Mouse (Mus musculus) liver, embryonic 14.5 days (tissue): ENCODE measurements around the gene Sorcs3. TPM values are rescaled to one million over a fixed set of nuclear protein-coding genes. Genes with fewer than 3 reads are reported as not detected.

Source experiments
- ATAC-seq: fragments of 200-750 bp; cut with Nextera tagmentation; 2 replicates; pipeline ENCODE4 v1.8.0; 2017; ENCODE audit warnings: moderate number of reproducible peaks, mild to moderate bottlenecking, moderate library complexity; ENCODE audit not compliant: insufficient read depth
- DNase-seq, 3 experiments: peaks; one replicate each; pipeline ENCODE4 v3.0.0-alpha.2; 2012 to 2013; ENCODE audit warnings: low read depth in 3 of 3, low spot score in 3 of 3
- H3K27ac ChIP-seq: fragments of 300-500 bp; sonication (generic); 2 replicates; pipeline ENCODE4 v1.5.1; 2014; ENCODE audit warnings: moderate library complexity, mild to moderate bottlenecking, control low read depth, inconsistent platforms
- H3K27me3 ChIP-seq: fragments of 300-500 bp; sonication (generic); 2 replicates; pipeline ENCODE4 v1.6.1; 2014; ENCODE audit warnings: mild to moderate bottlenecking, low read length, moderate library complexity; ENCODE audit not compliant: control insufficient read depth, insufficient read depth
- H3K36me3 ChIP-seq: fragments of 300-500 bp; sonication (generic); replicated peaks from 2 replicates; pipeline ENCODE4 v1.6.1; 2014; ENCODE audit warnings: low read depth; ENCODE audit not compliant: control insufficient read depth, insufficient read depth
- H3K4me1 ChIP-seq, 2 experiments: fragments of 200-500 bp in 1 of 2; fragments of 300-500 bp in 1 of 2; sonication (generic) in 1 of 2; replicated peaks; 2 replicates each; pipeline ENCODE4 v1.6.1; 2012 to 2014; ENCODE audit warnings: antibody characterized with exemption in 1 of 2, inconsistent platforms in 1 of 2, low read length in 1 of 2; ENCODE audit not compliant: control insufficient read depth in 2 of 2, insufficient read depth in 2 of 2
- H3K4me2 ChIP-seq: fragments of 300-500 bp; sonication (generic); 2 replicates; pipeline ENCODE4 v1.6.1; 2014; ENCODE audit warnings: low read depth, mild to moderate bottlenecking, control low read depth, moderate library complexity
- H3K4me3 ChIP-seq, 2 experiments: fragments of 200-500 bp in 1 of 2; fragments of 300-500 bp in 1 of 2; sonication (generic) in 1 of 2; 2 replicates each; pipeline ENCODE4 v1.5.1; 2012 to 2014; ENCODE audit warnings: low read depth in 2 of 2, low read length in 2 of 2, mild to moderate bottlenecking in 2 of 2, control low read depth in 1 of 2, inconsistent platforms in 1 of 2, moderate library complexity in 1 of 2; ENCODE audit not compliant: insufficient read depth in 1 of 2
- H3K9ac ChIP-seq: fragments of 300-500 bp; sonication (generic); replicated peaks from 2 replicates; pipeline ENCODE4 v1.6.1; 2014; ENCODE audit warnings: mild to moderate bottlenecking, control low read depth, moderate library complexity
- H3K9me3 ChIP-seq: fragments of 300-500 bp; sonication (generic); 2 replicates; pipeline ENCODE4 v1.6.1; 2016; ENCODE audit warnings: low read length, mixed read lengths; ENCODE audit not compliant: control insufficient read depth
- CTCF ChIP-seq: IDR thresholded peaks from 2 replicates; pipeline ENCODE4 v1.5.1; 2016; ENCODE audit warnings: antibody characterized with exemption, low read depth, control low read depth
- EP300 ChIP-seq: IDR thresholded peaks from 2 replicates; pipeline ENCODE4 v1.6.1; 2016; ENCODE audit warnings: antibody characterized with exemption, low read depth
- WGBS: fragments of 180-500 bp; shearing (Covaris S2); extraction: QIAGEN DNeasy Blood & Tissue Kit; methylation state at CpG from one replicate; pipeline ENCODE4 v1.1.7; 2014; ENCODE audit not compliant: insufficient replicate concordance; 5-methylcytosine and 5-hydroxymethylcytosine counted together
- polyA plus RNA-seq, 2 experiments: library from polyadenylated mRNA; depleted of rRNA in 1 of 2; stranded (reverse) in 1 of 2; unstranded in 1 of 2; fragments of >200 nt; fragmentation: Nextera tagmentation in 1 of 2; extraction: Ambion mirVana in 1 of 2; gene quantifications; 2 replicates each; pipeline versions ENCODE4 v1.2.1 to v1.2.3; 2012 to 2014

The Sorcs3 gene
- polyA plus RNA-seq, 2 experiments, result 0.04 to 0.09 TPM

- DNase-seq, result no peak
- TF ChIP-seq CTCF (no peak), EP300 (no peak)
- WGBS, result 68% methylated on average over 5 of the region's 5 CpGs
- no peaks in the 10 kb centered on the region for H3K36me3 ChIP-seq
- no peaks in the 10 kb centered on the region for H3K27me3 ChIP-seq
- H3K4me2 ChIP-seq, result no peak overlapping the region
- no peak for ATAC-seq
- H3K4me3 ChIP-seq, result no peak overlapping the region
- H3K4me1 ChIP-seq, result no peaks in the 10 kb centered on the region
- no peak overlapping the region for H3K9ac ChIP-seq
- no peak overlapping the region for H3K27ac ChIP-seq
- no peaks in the 10 kb centered on the region for H3K9me3 ChIP-seq
Measured at GRCm38 (mm10) chr19:48338098-48338497, 132.3 kb downstream of the Sorcs3 start.

GRCm38 (mm10) chr19:48342770-48343169 lies 136.9 kb downstream of the Sorcs3 start:
- H3K27me3 ChIP-seq, result no peaks in the 10 kb centered on the region
- H3K9ac ChIP-seq, result no peak overlapping the region
- H3K4me2 ChIP-seq, result no peak overlapping the region
- H3K27ac ChIP-seq, result no peak overlapping the region
- DNase-seq (no peak), ATAC-seq (no peak)
- no peaks in the 10 kb centered on the region for H3K4me1 ChIP-seq
- TF ChIP-seq CTCF (no peak), EP300 (no peak)
- no peaks in the 10 kb centered on the region for H3K36me3 ChIP-seq
- no peak overlapping the region for H3K4me3 ChIP-seq
- 68% methylated on average over 4 of the region's 4 CpGs for WGBS
- no peaks in the 10 kb centered on the region for H3K9me3 ChIP-seq

DNA sequence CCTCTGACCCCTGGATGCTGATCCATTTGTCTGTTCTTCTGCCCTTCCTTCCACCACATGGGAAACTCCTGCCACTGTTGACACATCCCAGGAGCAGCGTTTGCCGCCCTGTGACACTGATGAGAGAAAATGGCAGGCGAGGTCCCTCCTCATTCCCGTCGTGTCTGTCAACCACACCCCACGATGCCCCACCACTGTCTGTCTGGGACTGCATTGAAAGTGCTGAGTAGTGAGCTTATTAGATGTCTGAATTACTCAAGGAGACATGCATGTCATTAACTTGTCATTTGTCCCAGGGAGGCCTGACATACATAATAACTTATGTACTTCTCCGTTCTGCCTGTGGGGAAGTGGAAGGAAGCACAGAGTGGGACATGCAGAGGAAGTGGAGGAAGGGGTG lies 137.6 kb downstream of the Sorcs3 start:
- no peak for ATAC-seq
- WGBS, result 44% methylated on average over 7 of the region's 7 CpGs
- no peak overlapping the region for H3K27ac ChIP-seq
- H3K27me3 ChIP-seq, result no peaks in the 10 kb centered on the region
- no peaks in the 10 kb centered on the region for H3K4me1 ChIP-seq
- H3K36me3 ChIP-seq, result no peaks in the 10 kb centered on the region
- no peak overlapping the region for H3K4me2 ChIP-seq
- no peak for TF ChIP-seq CTCF
- TF ChIP-seq EP300, result no peak
- no peak overlapping the region for H3K9ac ChIP-seq
- H3K9me3 ChIP-seq, result no peaks in the 10 kb centered on the region
- H3K4me3 ChIP-seq, result no peak overlapping the region
- no peak for DNase-seq

- H3K9ac ChIP-seq, result no peak overlapping the region
- no peak for ATAC-seq
- no peaks in the 10 kb centered on the region for H3K36me3 ChIP-seq
- H3K27me3 ChIP-seq, result no peaks in the 10 kb centered on the region
- TF ChIP-seq CTCF (no peak), EP300 (no peak)
- WGBS, result 50% methylated on average over 5 of the region's 5 CpGs
- H3K4me1 ChIP-seq, result no peaks in the 10 kb centered on the region
- no peak overlapping the region for H3K27ac ChIP-seq
- no peak overlapping the region for H3K4me2 ChIP-seq
- no peaks in the 10 kb centered on the region for H3K9me3 ChIP-seq
- H3K4me3 ChIP-seq, result no peak overlapping the region
- no peak for DNase-seq
Measured at GRCm38 (mm10) chr19:48347116-48347515, 141.3 kb downstream of the Sorcs3 start.

DNA sequence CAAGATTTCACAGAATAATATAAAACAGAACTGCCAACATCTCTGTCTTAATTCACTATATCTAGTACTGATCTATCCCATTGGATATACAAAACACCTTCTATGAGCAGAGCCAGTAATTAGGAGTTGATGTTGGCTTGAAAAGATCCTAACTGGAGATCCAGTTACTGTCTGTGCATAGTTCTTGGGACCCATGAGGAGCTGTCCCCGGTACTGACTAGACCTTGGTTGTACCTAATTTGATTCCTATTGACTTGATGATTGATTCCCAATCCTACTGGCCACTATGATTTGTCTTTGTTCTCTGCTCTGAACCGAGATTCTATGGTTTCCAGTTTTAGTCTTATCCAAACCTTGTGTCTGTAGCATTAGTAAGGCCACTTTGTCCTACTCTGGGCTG lies 151.0 kb downstream of the Sorcs3 start:
- 48% methylated on average over 2 of the region's 2 CpGs for WGBS
- Histone ChIP-seq H3K27me3 (no peaks in the 10 kb centered on the region), H3K4me2 (no peak overlapping the region), H3K36me3 (no peaks in the 10 kb centered on the region), H3K9me3 (no peaks in the 10 kb centered on the region), H3K9ac (no peak overlapping the region), H3K4me1 (no peaks in the 10 kb centered on the region), H3K4me3 (no peak overlapping the region), H3K27ac (no peak overlapping the region)
- TF ChIP-seq EP300 (no peak), CTCF (no peak)
- no peak for DNase-seq
- no peak for ATAC-seq
